Mouse (Mus musculus) neural tube, embryonic 14.5 days (tissue): ENCODE data around the gene S100a10. TPM values are rescaled to one million over a fixed set of nuclear protein-coding genes. Genes with fewer than 3 reads are reported as not detected.

Experiments used
- ATAC-seq: fragments of 200-750 bp; cut with Nextera tagmentation; 2 replicates; pipeline ENCODE4 v1.8.0; 2017; ENCODE audit warnings: low read depth, mild to moderate bottlenecking, moderate TSS enrichment, moderate library complexity
- H3K27ac ChIP-seq: fragments of 300-500 bp; sonication (generic); 2 replicates; pipeline ENCODE4 v1.5.1; 2014; ENCODE audit warnings: low read depth, mild to moderate bottlenecking, control low read depth, low read length, moderate library complexity, mixed read lengths
- H3K27me3 ChIP-seq: fragments of 300-500 bp; sonication (generic); 2 replicates; pipeline ENCODE4 v1.6.1; 2014; ENCODE audit warnings: low read length; ENCODE audit not compliant: control insufficient read depth, insufficient read depth
- H3K36me3 ChIP-seq: fragments of 300-500 bp; sonication (generic); 2 replicates; pipeline ENCODE4 v1.6.1; 2014; ENCODE audit warnings: low read length, mixed read lengths; ENCODE audit not compliant: control insufficient read depth, insufficient read depth
- H3K4me1 ChIP-seq: fragments of 300-500 bp; sonication (generic); 2 replicates; pipeline ENCODE4 v1.6.1; 2014; ENCODE audit warnings: low read length; ENCODE audit not compliant: control insufficient read depth, insufficient read depth
- H3K4me2 ChIP-seq: fragments of 300-500 bp; sonication (generic); 2 replicates; pipeline ENCODE4 v1.6.1; 2014; ENCODE audit warnings: mild to moderate bottlenecking, low read depth, low read length, control low read depth
- H3K4me3 ChIP-seq: fragments of 300-500 bp; sonication (generic); 2 replicates; pipeline ENCODE4 v1.5.1; 2014; ENCODE audit warnings: low read depth, low read length, control low read depth, mixed read lengths
- H3K9ac ChIP-seq: fragments of 300-500 bp; sonication (generic); replicated peaks from 2 replicates; pipeline ENCODE4 v1.6.1; 2014; ENCODE audit warnings: low read depth, mild to moderate bottlenecking, control low read depth, low read length, mixed read lengths
- H3K9me3 ChIP-seq: fragments of 300-500 bp; sonication (generic); 2 replicates; pipeline ENCODE4 v1.6.1; 2016; ENCODE audit warnings: low read length; ENCODE audit not compliant: control insufficient read depth
- WGBS: fragments of 180-500 bp; shearing (Covaris S2); extraction: QIAGEN DNeasy Blood & Tissue Kit; methylation state at CpG from one replicate; pipeline ENCODE4 v1.1.7; 2014; 5-methylcytosine and 5-hydroxymethylcytosine counted together
- polyA plus RNA-seq: library from polyadenylated mRNA; unstranded; fragments of >200 nt; fragmentation: Nextera tagmentation; extraction: Ambion mirVana; gene quantifications from 2 replicates; pipeline ENCODE4 v1.2.1, GENCODE M21; 2014

The S100a10 gene
- polyA plus RNA-seq, 1 experiment from 2014 or later = 176 TPM

DNA sequence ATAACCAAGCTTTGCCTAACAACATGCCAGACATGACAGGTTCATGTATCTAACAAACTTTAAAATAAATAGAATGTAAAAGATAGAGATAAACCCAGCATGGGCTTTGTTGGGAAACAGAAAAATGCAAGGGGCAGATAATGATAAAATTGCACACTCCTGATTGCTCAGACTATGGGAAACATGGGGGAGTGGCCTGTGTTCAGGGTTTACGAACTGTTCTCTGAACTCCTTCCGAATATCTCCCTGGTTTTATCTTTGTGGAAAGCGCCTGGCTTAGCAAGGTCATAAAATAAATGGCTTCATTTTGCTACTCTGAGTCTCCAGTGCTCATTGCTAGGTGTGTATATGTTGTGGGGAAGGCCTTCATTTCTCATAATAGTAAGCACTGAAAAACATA lies 12.0 kb downstream of the S100a10 start:
- Histone ChIP-seq H3K4me2 (no peak overlapping the region), H3K4me3 (no peak overlapping the region), H3K9me3 (no peaks in the 10 kb centered on the region), H3K9ac (no peak overlapping the region), H3K4me1 (no peaks in the 10 kb centered on the region), H3K27ac (no peak overlapping the region), H3K27me3 (no peaks in the 10 kb centered on the region), H3K36me3 (no peaks in the 10 kb centered on the region)
- 90% methylated on average over 3 of the region's 3 CpGs for WGBS
- no peak for ATAC-seq

DNA sequence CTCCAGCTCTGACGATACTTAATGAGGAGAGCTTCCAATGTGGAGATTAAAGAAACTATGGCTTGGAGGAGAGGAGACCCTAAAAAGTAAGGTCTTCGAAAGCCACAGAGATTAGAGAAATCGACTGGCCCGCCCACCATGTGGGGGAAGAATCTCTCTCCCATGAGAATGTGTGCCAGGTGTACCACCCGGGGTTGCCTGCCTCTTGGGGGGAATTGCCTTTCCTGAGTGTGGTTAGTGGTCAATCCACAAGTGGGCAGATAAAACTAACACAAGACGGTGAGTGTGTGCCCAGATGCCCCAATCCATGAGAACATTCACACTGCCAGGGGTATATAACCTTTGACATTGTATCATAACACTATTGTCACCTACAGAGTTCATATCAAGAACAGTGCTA lies 12.8 kb downstream of the S100a10 start:
- Histone ChIP-seq H3K4me1 (no peaks in the 10 kb centered on the region), H3K36me3 (no peaks in the 10 kb centered on the region), H3K4me2 (no peak overlapping the region), H3K9ac (no peak overlapping the region), H3K9me3 (no peaks in the 10 kb centered on the region), H3K27ac (no peak overlapping the region), H3K4me3 (no peak overlapping the region), H3K27me3 (no peaks in the 10 kb centered on the region)
- WGBS = 90% methylated on average over 6 of the region's 6 CpGs
- no peak for ATAC-seq

DNA sequence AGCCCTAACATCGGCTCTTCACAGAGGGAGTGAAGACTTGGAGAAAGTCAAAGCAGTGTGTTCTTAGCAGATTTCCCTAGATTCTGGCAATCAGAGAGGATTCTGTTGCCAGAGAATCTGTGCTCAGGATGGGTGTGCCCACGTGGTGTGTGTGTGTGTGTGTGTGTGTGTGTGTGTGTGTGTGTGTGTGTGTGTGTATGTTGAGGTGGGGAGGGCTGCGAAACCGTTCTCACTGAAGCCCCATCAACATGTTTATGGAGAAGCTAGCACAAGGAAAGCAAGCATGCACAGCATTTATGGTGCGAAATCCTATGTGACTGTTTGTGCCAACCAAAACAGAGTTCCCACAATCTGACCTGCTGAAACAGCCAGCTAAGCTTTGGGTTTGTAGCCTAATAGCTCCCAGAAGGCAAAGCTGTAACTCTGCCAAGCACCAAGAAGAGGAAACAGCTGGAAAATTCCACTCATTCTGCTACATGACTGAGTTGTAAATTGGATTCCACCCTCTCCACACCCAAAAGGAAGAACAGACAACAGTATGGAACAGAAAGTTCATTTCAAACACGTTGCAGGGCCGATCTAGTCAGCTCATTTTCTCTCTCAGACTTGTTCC lies 13.7 kb downstream of the S100a10 start:
- Histone ChIP-seq H3K36me3 (no peaks in the 10 kb centered on the region), H3K27ac (no peak overlapping the region), H3K9me3 (no peaks in the 10 kb centered on the region), H3K4me3 (no peak overlapping the region), H3K4me2 (no peak overlapping the region), H3K27me3 (no peaks in the 10 kb centered on the region), H3K4me1 (no peaks in the 10 kb centered on the region), H3K9ac (no peak overlapping the region)
- 78% methylated on average over 7 of the region's 7 CpGs for WGBS
- no peak; the same call in 1 of the 2 replicates for ATAC-seq

DNA sequence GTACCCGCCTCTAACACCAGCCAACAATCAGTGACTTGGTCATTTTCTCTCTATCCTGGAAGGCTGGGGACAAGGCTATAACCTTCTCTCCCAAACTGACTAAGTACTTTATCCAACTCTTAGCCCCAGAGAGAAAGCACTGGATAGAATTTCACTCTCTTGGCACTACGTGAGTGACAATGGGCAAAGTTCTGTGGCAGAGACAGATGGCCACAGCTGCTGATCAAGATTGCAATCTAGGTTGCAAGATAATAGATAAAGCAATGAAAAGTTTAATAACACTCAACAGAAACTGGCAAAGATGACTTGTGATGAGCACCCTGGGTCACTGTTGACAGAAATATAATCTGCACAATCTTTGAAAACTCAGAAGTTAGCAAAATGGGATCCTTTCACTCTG lies 14.2 kb downstream of the S100a10 start:
- Histone ChIP-seq H3K4me3 (no peak overlapping the region), H3K27me3 (no peaks in the 10 kb centered on the region), H3K4me2 (no peak overlapping the region), H3K9me3 (no peaks in the 10 kb centered on the region), H3K36me3 (no peaks in the 10 kb centered on the region), H3K9ac (no peak overlapping the region), H3K4me1 (no peaks in the 10 kb centered on the region), H3K27ac (no peak overlapping the region)
- WGBS = 68% methylated on average over 2 of the region's 2 CpGs
- no peak for ATAC-seq

DNA sequence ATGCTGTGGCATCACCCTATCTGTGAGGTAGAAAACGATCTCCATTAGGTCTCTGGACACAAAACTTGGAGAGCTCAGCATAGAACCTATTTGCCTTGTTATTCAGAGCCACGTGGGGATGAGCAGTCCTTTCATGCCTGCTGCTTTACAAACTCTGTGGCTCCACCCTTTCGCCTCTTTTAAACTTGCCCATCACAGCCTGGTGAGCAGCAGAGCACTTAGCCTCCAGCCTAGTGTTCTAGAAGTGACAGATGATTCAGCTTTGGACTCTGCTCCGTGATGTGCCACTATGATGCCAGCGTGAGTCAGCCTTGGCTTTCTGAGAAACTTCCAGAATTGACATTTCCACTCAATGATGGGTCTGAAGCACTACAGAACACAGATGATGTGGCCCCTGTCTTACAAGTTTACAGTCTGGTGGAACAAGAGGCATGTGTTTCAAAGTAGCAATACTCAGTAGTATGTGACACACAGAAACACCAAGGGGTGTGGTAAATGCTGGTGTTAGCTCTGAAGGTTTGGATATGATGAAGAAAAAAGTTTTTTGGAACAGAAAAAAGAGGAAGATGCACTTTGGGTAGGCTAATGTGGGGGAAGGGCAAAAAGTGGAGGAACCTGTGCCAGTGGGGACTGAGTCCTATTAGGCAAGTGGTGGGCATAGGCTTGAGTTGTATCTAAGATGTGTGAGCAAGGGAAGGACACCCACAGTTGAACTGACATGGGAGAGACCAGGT lies 17.3 kb downstream of the S100a10 start:
- 70% methylated on average over 5 of the region's 5 CpGs for WGBS
- Histone ChIP-seq H3K4me2 (no peak overlapping the region), H3K9me3 (no peaks in the 10 kb centered on the region), H3K4me3 (no peak overlapping the region), H3K36me3 (no peaks in the 10 kb centered on the region), H3K4me1 (no peaks in the 10 kb centered on the region), H3K27ac (no peak overlapping the region), H3K9ac (no peak overlapping the region), H3K27me3 (no peaks in the 10 kb centered on the region)
- no peak for ATAC-seq

DNA sequence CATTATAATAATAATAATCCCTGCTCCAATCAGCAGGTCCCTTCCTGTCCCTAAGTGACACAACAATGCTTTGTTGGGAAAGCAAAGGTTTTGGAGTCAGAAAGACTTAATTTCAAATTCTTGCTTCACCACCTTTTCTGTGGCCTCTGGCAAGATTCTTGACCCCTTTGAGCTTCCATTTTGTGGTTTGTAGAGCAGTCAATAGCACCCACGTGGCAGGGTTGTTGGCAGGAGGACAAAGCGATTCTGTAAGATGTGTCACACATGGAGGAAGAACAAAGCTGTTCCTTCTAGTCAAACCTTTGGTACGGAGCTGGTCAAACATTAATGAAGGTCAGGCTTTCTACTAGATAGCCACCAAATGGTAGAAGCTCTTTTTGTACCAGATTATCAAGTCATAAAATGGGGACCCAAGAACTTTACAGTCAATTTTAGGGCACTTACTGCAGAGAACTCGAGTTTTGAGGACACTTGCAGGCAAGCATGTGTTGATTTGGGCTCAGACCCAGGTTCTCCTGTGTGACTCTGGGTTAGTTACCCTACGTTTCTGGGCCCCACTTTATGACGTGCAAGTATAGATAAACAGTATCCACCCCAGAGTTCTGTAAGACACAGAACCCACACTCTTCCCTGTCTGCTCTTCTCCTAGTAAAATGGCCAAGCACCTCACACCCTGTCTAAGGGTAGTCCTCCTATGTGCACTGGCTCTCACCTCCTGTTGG lies 24.6 kb downstream of the S100a10 start:
- Histone ChIP-seq H3K27me3 (no peaks in the 10 kb centered on the region), H3K4me2 (no peak overlapping the region), H3K4me3 (no peak overlapping the region), H3K4me1 (no peaks in the 10 kb centered on the region), H3K9me3 (no peaks in the 10 kb centered on the region), H3K27ac (no peak overlapping the region), H3K36me3 (no peaks in the 10 kb centered on the region), H3K9ac (no peak overlapping the region)
- ATAC-seq = no peak
- 65% methylated on average over 6 of the region's 6 CpGs for WGBS

DNA sequence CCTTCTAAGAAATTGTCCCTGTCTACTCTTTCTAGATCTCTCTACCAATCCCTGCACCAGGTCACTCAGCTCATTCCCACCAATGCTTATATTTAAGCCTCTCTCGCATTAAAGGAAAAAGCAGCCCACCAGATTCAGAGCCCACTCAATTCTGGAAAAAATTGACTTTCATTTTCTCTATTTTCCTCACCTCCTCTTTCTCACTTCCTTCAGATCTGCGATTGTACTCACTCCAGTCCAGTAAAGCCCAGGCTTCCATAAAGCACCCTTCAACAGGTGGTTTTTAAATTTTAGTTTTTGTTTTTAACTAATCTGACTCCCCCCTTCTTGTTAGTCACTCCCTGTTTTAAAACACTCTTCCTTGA lies 25.1 kb downstream of the S100a10 start:
- 92% methylated on average over 2 of the region's 2 CpGs for WGBS
- Histone ChIP-seq H3K27me3 (no peaks in the 10 kb centered on the region), H3K9me3 (no peaks in the 10 kb centered on the region), H3K4me2 (no peak overlapping the region), H3K27ac (no peak overlapping the region), H3K4me3 (no peak overlapping the region), H3K4me1 (no peaks in the 10 kb centered on the region), H3K36me3 (no peaks in the 10 kb centered on the region), H3K9ac (no peak overlapping the region)
- ATAC-seq = no peak

DNA sequence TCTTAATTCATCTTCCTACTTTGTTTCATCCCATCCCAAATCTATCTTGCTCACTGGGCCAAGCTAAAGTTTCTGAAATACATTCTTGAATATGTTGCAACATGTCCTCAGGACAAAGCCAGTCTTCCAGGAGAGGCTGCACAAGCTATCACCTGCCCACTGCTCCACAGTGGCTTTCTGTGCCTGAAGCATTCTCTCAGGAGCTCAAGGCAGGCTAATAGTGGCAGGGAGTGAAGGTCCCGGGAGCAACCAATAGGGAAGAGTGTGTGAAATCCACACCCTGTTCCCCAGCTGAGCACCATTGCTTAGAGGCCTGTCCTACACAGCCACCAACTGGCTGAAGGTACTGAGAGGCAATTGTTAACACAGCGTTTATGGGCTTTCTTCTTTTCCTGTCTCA lies 26.1 kb downstream of the S100a10 start:
- Histone ChIP-seq H3K4me2 (no peak overlapping the region), H3K27ac (no peak overlapping the region), H3K27me3 (no peaks in the 10 kb centered on the region), H3K4me3 (no peak overlapping the region), H3K9ac (no peak overlapping the region), H3K9me3 (no peaks in the 10 kb centered on the region), H3K4me1 (no peaks in the 10 kb centered on the region), H3K36me3 (no peaks in the 10 kb centered on the region)
- 51% methylated on average over 2 of the region's 2 CpGs for WGBS
- no peak for ATAC-seq

DNA sequence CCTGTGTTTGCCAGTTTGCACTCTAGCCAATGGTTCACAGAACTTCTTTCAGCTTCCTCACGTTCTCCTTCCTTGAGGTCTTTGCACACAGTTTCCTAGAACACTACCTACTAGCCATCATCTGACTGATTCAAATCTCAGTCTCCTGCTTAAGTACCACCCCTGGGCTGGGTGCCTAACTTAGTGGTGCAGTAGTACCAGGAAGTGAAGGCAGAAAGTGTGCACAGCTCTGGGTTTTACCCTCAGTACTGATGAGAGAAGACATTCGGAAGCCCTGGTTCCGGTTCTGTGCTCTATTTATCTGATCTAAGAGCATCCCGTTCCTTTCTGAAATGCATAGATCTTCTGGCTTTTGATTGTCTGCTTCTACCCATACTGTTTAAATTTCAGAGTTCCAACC lies 26.8 kb downstream of the S100a10 start:
- Histone ChIP-seq H3K36me3 (no peaks in the 10 kb centered on the region), H3K4me3 (no peak overlapping the region), H3K9ac (no peak overlapping the region), H3K4me2 (no peak overlapping the region), H3K4me1 (no peaks in the 10 kb centered on the region), H3K9me3 (no peaks in the 10 kb centered on the region), H3K27me3 (no peaks in the 10 kb centered on the region), H3K27ac (no peak overlapping the region)
- WGBS = 95% methylated on average over 4 of the region's 4 CpGs
- no peak for ATAC-seq
